Mouse (Mus musculus) brain, embryonic 14.5 days (tissue): ENCODE results near the gene Il12rb2.

Experiments used
- CTCF ChIP-seq: fragments of 200-500 bp; IDR thresholded peaks from 2 replicates; pipeline ENCODE4 v1.5.1; 2012; ENCODE audit warnings: inconsistent platforms, mild to moderate bottlenecking, moderate library complexity, borderline replicate concordance; ENCODE audit not compliant: insufficient read depth, insufficient read length; ENCODE audit errors: extremely low read depth
- POLR2A ChIP-seq: fragments of 200-500 bp; IDR thresholded peaks from 2 replicates; pipeline ENCODE4 v1.6.1; 2012; ENCODE audit warnings: mild to moderate bottlenecking, inconsistent platforms, borderline replicate concordance; ENCODE audit not compliant: poor library complexity, insufficient read depth, insufficient read length, severe bottlenecking; ENCODE audit errors: extremely low read depth

DNA sequence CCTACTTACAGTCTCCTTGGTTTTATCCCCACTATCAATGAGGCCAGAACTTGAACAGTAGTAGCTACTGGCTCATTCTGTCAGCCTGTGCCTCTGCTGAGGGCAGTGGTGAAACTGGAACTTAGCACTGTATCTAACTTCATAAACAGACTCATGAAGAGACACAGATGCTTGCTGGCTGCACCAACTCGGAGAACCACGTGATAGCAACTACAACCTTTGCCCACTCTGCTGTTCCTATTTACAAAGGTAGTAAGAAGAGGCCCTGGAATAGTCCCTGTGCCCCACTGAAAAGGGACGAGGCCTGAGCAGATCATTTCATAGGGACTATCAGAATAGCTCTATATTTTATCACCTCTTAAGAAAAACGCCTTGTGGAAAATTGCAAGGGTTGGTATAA lies 75.7 kb downstream of the Il12rb2 start:
- no peak for TF ChIP-seq CTCF
- TF ChIP-seq POLR2A: no peak
